Mouse (Mus musculus): Measurements from ENCODE around the gene Ogdh.

DNA sequence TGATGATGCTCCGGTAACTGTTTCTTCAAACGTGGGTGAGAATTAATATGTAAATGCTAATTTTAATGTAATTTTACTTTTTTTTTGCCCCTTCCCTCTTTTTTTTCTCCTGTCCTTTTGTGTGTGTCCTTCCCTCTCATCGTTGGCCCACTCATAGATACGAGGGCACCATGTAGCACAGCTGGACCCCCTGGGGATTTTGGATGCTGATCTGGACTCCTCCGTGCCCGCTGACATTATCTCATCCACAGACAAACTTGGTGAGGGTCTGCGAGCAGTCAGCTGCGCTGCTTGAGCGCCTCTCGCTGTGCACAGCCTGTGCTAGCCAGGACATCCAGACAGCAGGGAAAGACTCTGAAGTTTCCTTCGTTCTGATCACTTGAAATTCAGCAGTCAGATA lies 25.4 kb downstream of the Ogdh start:
- TF ChIP-seq CTCF (IDR thresholded peaks at IDR 0.05; ENCODE audit: low read depth, low read length) (no peak), GATA1 (IDR thresholded peaks at IDR 0.05; ENCODE audit: borderline replicate concordance, low read length) (no peak), TAL1 (conservative IDR thresholded peaks at IDR 0.05; ENCODE audit: low read depth, low read length) (no peak)
